In the genomic region with DNA sequence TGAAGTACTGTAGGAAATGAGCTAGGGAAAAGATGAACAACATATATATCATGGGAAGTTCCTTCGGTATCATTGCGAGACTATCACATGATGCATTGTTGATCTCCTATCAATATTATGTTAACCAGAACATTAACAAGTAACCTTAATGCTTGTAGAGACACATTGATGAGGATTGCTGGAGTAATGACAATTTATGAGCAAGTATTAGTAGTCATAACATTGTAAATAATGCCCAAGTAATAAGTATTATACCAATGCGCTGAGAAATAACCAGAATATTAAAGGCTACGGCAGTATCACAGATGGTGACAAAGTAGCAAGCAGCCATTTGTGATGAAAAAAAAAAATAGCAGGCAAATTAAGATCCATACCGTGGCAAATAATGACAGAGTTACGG, we compare ENCODE assay signal across 26 mouse cellular contexts. TPM values are rescaled to one million over a fixed set of nuclear protein-coding genes. Genes with fewer than 3 reads are reported as not detected.
DNase-seq lines count a peak whose midpoint lies in the region; ATAC-seq lines count a peak whose summit lies in the region.
"Had no signal": no experiment of that assay in that cellular context is flagged by ENCODE, and none has a peak within 500 bp of the region (broad histone marks: within the 10 kb centered on the region; RNA-seq: fewer than 3 reads in every experiment).

No protein-coding gene starts in this region.

- DNase-seq in embryonic facial prominence, embryonic 11.5 days (ENCODE audit: low spot score), result peak; percentile 36
- no peak for DNase-seq in embryonic facial prominence, embryonic 10.5 days (ENCODE audit: low spot score)
- no peak for DNase-seq in lung, adult 18-20 months
- DNase-seq in limb, embryonic 11.5 days (ENCODE audit: low spot score), result no peak
- peak; percentile 54 for DNase-seq in retina, embryonic 14.5 days (ENCODE audit: low spot score)
- DNase-seq in frontal cortex, adult 2 months (ENCODE audit: extremely low spot score in 1 of 2, low spot score in 1 of 2), result no peak
- DNase-seq: adrenal gland, postnatal 14 days; cerebellum, adult 9-10 months; gastrocnemius, postnatal 14 days; heart, adult 2 months; heart, postnatal 36 days; kidney, adult 8-10 months; kidney, postnatal 14 days; thymus, postnatal 14 days had no signal

- H3K9ac ChIP-seq in embryonic facial prominence, embryonic 11.5 days (replicated peaks; ENCODE audit: low read length), result no peak overlapping the region
- H3K9ac ChIP-seq in lung, embryonic 15.5 days, result peak overlapping the region; percentile 43
- peak overlapping the region; percentile 40; the same call in 1 of the 2 replicates for H3K9ac ChIP-seq in limb, embryonic 11.5 days (ENCODE audit: low read length)
- H3K9ac ChIP-seq: hindbrain, embryonic 14.5 days; neural tube, embryonic 12.5 days had no signal

- 24% methylated on average over 6 of the region's 6 CpGs for WGBS in embryonic facial prominence, embryonic 11.5 days
- 20% methylated on average over 6 of the region's 6 CpGs for WGBS in embryonic facial prominence, embryonic 10.5 days
- WGBS in lung, embryonic 15.5 days, result 16% methylated on average over 6 of the region's 6 CpGs
- 19% methylated on average over 6 of the region's 6 CpGs for WGBS in limb, embryonic 11.5 days

- no peak overlapping the region for H3K4me2 ChIP-seq in embryonic facial prominence, embryonic 11.5 days (ENCODE audit: low read depth, low read length)
- peak overlapping the region; percentile 67; the same call in 1 of the 2 replicates for H3K4me2 ChIP-seq in lung, embryonic 15.5 days
- peak overlapping the region; percentile 53 for H3K4me2 ChIP-seq in limb, embryonic 11.5 days (ENCODE audit: low read depth, severe bottlenecking)
- H3K4me2 ChIP-seq: hindbrain, embryonic 14.5 days; neural tube, embryonic 12.5 days had no signal

- peaks cover 54% of the 10 kb centered on the region for H3K27me3 ChIP-seq in embryonic facial prominence, embryonic 11.5 days (ENCODE audit: control insufficient read depth, insufficient read depth, low read length)
- peaks cover 99% of the 10 kb centered on the region for H3K27me3 ChIP-seq in embryonic facial prominence, embryonic 10.5 days (replicated peaks; ENCODE audit: low read depth, poor library complexity, severe bottlenecking)
- H3K27me3 ChIP-seq in lung, embryonic 15.5 days, result peaks cover 75% of the 10 kb centered on the region
- H3K27me3 ChIP-seq in limb, embryonic 11.5 days (ENCODE audit: control insufficient read depth, insufficient read depth, low read length), result peaks cover 31% of the 10 kb centered on the region

- no peak for ATAC-seq in embryonic facial prominence, embryonic 11.5 days (replicated peaks; ENCODE audit: insufficient number of reproducible peaks, low FRiP score, low TSS enrichment, low read depth)
- ATAC-seq in lung, embryonic 15.5 days (ENCODE audit: borderline replicate concordance, extremely low read depth, low FRiP score, low TSS enrichment), result no peak
- ATAC-seq in limb, embryonic 11.5 days (ENCODE audit: insufficient number of reproducible peaks, low FRiP score, low TSS enrichment, low read depth), result no peak
- ATAC-seq: CD4-positive, CD25-positive, alpha-beta regulatory T cell, adult 4 months; forebrain, embryonic 14.5 days had no signal

- H3K27ac ChIP-seq in embryonic facial prominence, embryonic 11.5 days (replicated peaks; ENCODE audit: low read depth, low read length), result no peak overlapping the region
- no peak overlapping the region for H3K27ac ChIP-seq in embryonic facial prominence, embryonic 10.5 days (replicated peaks)
- peak overlapping the region; percentile 21; the same call in 1 of the 2 replicates for H3K27ac ChIP-seq in lung, embryonic 15.5 days
- peak overlapping the region; percentile 36; the same call in 1 of the 2 replicates for H3K27ac ChIP-seq in limb, embryonic 11.5 days (replicated peaks; ENCODE audit: low read depth, low read length)
- H3K27ac ChIP-seq: heart, adult 2 months; heart, embryonic 13.5 days; hindbrain, embryonic 14.5 days; neural tube, embryonic 12.5 days had no signal

- H3K4me3 ChIP-seq in embryonic facial prominence, embryonic 11.5 days (ENCODE audit: low read depth, low read length), result no peak overlapping the region
- H3K4me3 ChIP-seq in embryonic facial prominence, embryonic 10.5 days, result no peak overlapping the region
- peak overlapping the region; percentile 61 for H3K4me3 ChIP-seq in lung, embryonic 15.5 days
- peak overlapping the region; percentile 61 for H3K4me3 ChIP-seq in limb, embryonic 11.5 days (ENCODE audit: low read depth, low read length)
- H3K4me3 ChIP-seq: heart, adult 2 months; neural tube, embryonic 12.5 days had no signal

- H3K4me1 ChIP-seq in embryonic facial prominence, embryonic 11.5 days (ENCODE audit: control insufficient read depth, insufficient read depth, low read length), result peaks cover 14% of the 10 kb centered on the region
- H3K4me1 ChIP-seq in embryonic facial prominence, embryonic 10.5 days, result peaks cover 41% of the 10 kb centered on the region
- peaks cover 16% of the 10 kb centered on the region for H3K4me1 ChIP-seq in lung, embryonic 15.5 days
- peaks cover 18% of the 10 kb centered on the region; the same call in 1 of the 2 replicates for H3K4me1 ChIP-seq in limb, embryonic 11.5 days (ENCODE audit: control insufficient read depth, insufficient read depth, low read length)

- no peaks in the 10 kb centered on the region for H3K36me3 ChIP-seq in embryonic facial prominence, embryonic 11.5 days (replicated peaks; ENCODE audit: control insufficient read depth, insufficient read depth, low read depth, low read length)
- no peaks in the 10 kb centered on the region for H3K36me3 ChIP-seq in embryonic facial prominence, embryonic 10.5 days (replicated peaks)
- no peaks in the 10 kb centered on the region for H3K36me3 ChIP-seq in lung, embryonic 15.5 days
- 0 out of 2 replicates have a peak, but pooled peaks cover 2% of the 10 kb centered on the region for H3K36me3 ChIP-seq in limb, embryonic 11.5 days (ENCODE audit: control insufficient read depth, insufficient read depth, low read length)
- H3K36me3 ChIP-seq: heart, embryonic 13.5 days; neural tube, embryonic 12.5 days had no signal

- H3K9me3 ChIP-seq in embryonic facial prominence, embryonic 11.5 days (replicated peaks; ENCODE audit: control insufficient read depth, low read length), result no peaks in the 10 kb centered on the region
- H3K9me3 ChIP-seq in embryonic facial prominence, embryonic 10.5 days, result no peaks in the 10 kb centered on the region
- H3K9me3 ChIP-seq in lung, embryonic 15.5 days, result no peaks in the 10 kb centered on the region
- H3K9me3 ChIP-seq in limb, embryonic 11.5 days (ENCODE audit: control insufficient read depth, low read length), result no peaks in the 10 kb centered on the region
- H3K9me3 ChIP-seq: heart, embryonic 13.5 days; neural tube, embryonic 12.5 days had no signal

RNA-seq across cellular contexts. Expression of gene Tbx4, which starts 1.1 kb away (rescaled TPM):
- polyA plus RNA-seq in embryonic facial prominence, embryonic 11.5 days (2014; fragmentation: Nextera tagmentation; extraction: Ambion mirVana), result 0.65 and 1.5 TPM in 2 replicates
- 1.0 and 1.4 TPM in 2 replicates for polyA plus RNA-seq in embryonic facial prominence, embryonic 10.5 days (2016; fragmentation: Nextera tagmentation; extraction: Ambion mirVana)
- polyA plus RNA-seq in lung, embryonic 15.5 days (2015; fragmentation: Nextera tagmentation; extraction: Ambion mirVana), result 78.8 and 81.3 TPM in 2 replicates
- polyA plus RNA-seq in limb, embryonic 11.5 days (2014; fragmentation: Nextera tagmentation; extraction: Ambion mirVana), result 36.3 and 36.7 TPM in 2 replicates
- 0.30 and 0.48 TPM in 2 replicates for polyA plus RNA-seq in frontal cortex, adult 2 months (2012; rRNA removed)
- polyA plus RNA-seq: CD4-positive, CD25-positive, alpha-beta regulatory T cell, adult 4 months; intestine, embryonic 14.5 days; liver, embryonic 16.5 days had no signal

RNA-seq across cellular contexts. Expression of gene Gm11444, which starts 37.1 kb away (rescaled TPM):
- polyA plus RNA-seq in embryonic facial prominence, embryonic 11.5 days (2014; fragmentation: Nextera tagmentation; extraction: Ambion mirVana), result not detected in 2 replicates
- not detected in 2 replicates for polyA plus RNA-seq in embryonic facial prominence, embryonic 10.5 days (2016; fragmentation: Nextera tagmentation; extraction: Ambion mirVana)
- 0.62 TPM in 1 of 2 replicates, not detected in the other for polyA plus RNA-seq in lung, embryonic 15.5 days (2015; fragmentation: Nextera tagmentation; extraction: Ambion mirVana)
- polyA plus RNA-seq in limb, embryonic 11.5 days (2014; fragmentation: Nextera tagmentation; extraction: Ambion mirVana), result not detected in 2 replicates
- not detected in 2 replicates for polyA plus RNA-seq in frontal cortex, adult 2 months (2012; rRNA removed)
- polyA plus RNA-seq: embryonic facial prominence, embryonic 14.5 days; forebrain, embryonic 14.5 days; heart, adult 2 months; heart, embryonic 13.5 days; hindbrain, embryonic 14.5 days; intestine, embryonic 14.5 days; liver, adult 2 months; liver, embryonic 16.5 days; midbrain, embryonic 14.5 days; neural tube, embryonic 12.5 days; spleen, adult 2 months had no signal

RNA-seq across cellular contexts. Expression of gene Tbx2, which starts 54.9 kb away (rescaled TPM):
- 22.3 and 25.9 TPM in 2 replicates for polyA plus RNA-seq in embryonic facial prominence, embryonic 11.5 days (2014; fragmentation: Nextera tagmentation; extraction: Ambion mirVana)
- 9.9 and 10.9 TPM in 2 replicates for polyA plus RNA-seq in embryonic facial prominence, embryonic 10.5 days (2016; fragmentation: Nextera tagmentation; extraction: Ambion mirVana)
- 40.9 and 44.9 TPM in 2 replicates for polyA plus RNA-seq in lung, embryonic 15.5 days (2015; fragmentation: Nextera tagmentation; extraction: Ambion mirVana)
- polyA plus RNA-seq in limb, embryonic 11.5 days (2014; fragmentation: Nextera tagmentation; extraction: Ambion mirVana), result 11.3 and 14.9 TPM in 2 replicates
- polyA plus RNA-seq in frontal cortex, adult 2 months (2012; rRNA removed), result 3.0 and 4.2 TPM in 2 replicates
- polyA plus RNA-seq: CD4-positive, CD25-positive, alpha-beta regulatory T cell, adult 4 months had no signal

Comparison
In these comparisons a context has a peak if more than half of its experiments do, and no peak if none do; other contexts are left out.
1. DNase-seq: peak in embryonic facial prominence, embryonic 11.5 days (single experiment) and retina, embryonic 14.5 days (single experiment); none in embryonic facial prominence, embryonic 10.5 days (single experiment), lung, adult 18-20 months (0 of 2), limb, embryonic 11.5 days (single experiment) and frontal cortex, adult 2 months (0 of 2).
2. H3K27ac ChIP-seq: peak in lung, embryonic 15.5 days (single experiment) and limb, embryonic 11.5 days (single experiment); none in embryonic facial prominence, embryonic 11.5 days (single experiment) and embryonic facial prominence, embryonic 10.5 days (single experiment).
3. H3K4me3 ChIP-seq: peak in lung, embryonic 15.5 days (single experiment) and limb, embryonic 11.5 days (single experiment); none in embryonic facial prominence, embryonic 11.5 days (single experiment) and embryonic facial prominence, embryonic 10.5 days (single experiment).
4. RNA of gene Tbx4, which starts 1.1 kb away (polyA plus RNA-seq): 78.8 to 81.3 TPM in lung, embryonic 15.5 days and 36.3 to 36.7 TPM in limb, embryonic 11.5 days; 1.0 to 1.4 TPM in embryonic facial prominence, embryonic 10.5 days, 0.65 to 1.5 TPM in embryonic facial prominence, embryonic 11.5 days and 0.30 to 0.48 TPM in frontal cortex, adult 2 months; every median in the first group is over 10 times any median in the second.